Mouse (Mus musculus) olfactory bulb, adult 2 months (tissue): ENCODE data around the gene Zhx3. TPM values are rescaled to one million over a fixed set of nuclear protein-coding genes. Genes with fewer than 3 reads are reported as not detected.
A peak's percentile ranks its signal among the peaks of the same experiment; 100 is the strongest.

Experiments used
- H3K27ac ChIP-seq: fragments of 200-500 bp; 2 replicates; pipeline ENCODE4 v1.5.1; 2012; ENCODE audit warnings: low read depth, low read length; ENCODE audit not compliant: insufficient read depth
- H3K4me1 ChIP-seq: fragments of 200-500 bp; 2 replicates; pipeline ENCODE4 v1.6.1; 2012; ENCODE audit warnings: low read length; ENCODE audit not compliant: control insufficient read depth, insufficient read depth
- H3K4me3 ChIP-seq: fragments of 200-500 bp; 2 replicates; pipeline ENCODE4 v1.5.1; 2012; ENCODE audit warnings: mild to moderate bottlenecking, low read depth, low read length, moderate library complexity; ENCODE audit not compliant: insufficient read depth
- CTCF ChIP-seq: fragments of 200-500 bp; IDR thresholded peaks from 2 replicates; pipeline ENCODE4 v1.5.1; 2012; ENCODE audit warnings: low read depth, mild to moderate bottlenecking, low read length, moderate library complexity; ENCODE audit not compliant: insufficient read depth
- POLR2A ChIP-seq: fragments of 200-500 bp; IDR thresholded peaks from 2 replicates; pipeline ENCODE4 v1.6.1; 2012; ENCODE audit warnings: mild to moderate bottlenecking, low read depth, low read length, moderate library complexity; ENCODE audit not compliant: insufficient read depth
- WGBS: fragments of 180-500 bp; shearing (Covaris S2); methylation state at CpG from one replicate; pipeline ENCODE4 v1.1.7; 2018; 5-methylcytosine and 5-hydroxymethylcytosine counted together
- polyA plus RNA-seq: library from polyadenylated mRNA; stranded (reverse); fragments of >200 nt; gene quantifications from 2 replicates; pipeline ENCODE4 v1.2.4, GENCODE M21; 2012; ENCODE audit warnings: low replicate concordance; ENCODE audit not compliant: missing spikeins, insufficient read depth, insufficient read length

Gene Zhx3
- polyA plus RNA-seq, 1 experiment, result not detected

GRCm38 (mm10) chr2:160872395-160872794 lies 403 bp downstream of the Zhx3 start:
- H3K4me3 ChIP-seq, result peak overlapping the region; percentile 84
- WGBS, result under 1% methylated on average over 45 of the region's 47 CpGs
- 0 out of 2 replicates have a peak, but pooled peaks have one; percentile 33 for TF ChIP-seq POLR2A
- no peak for TF ChIP-seq CTCF
- H3K4me1 ChIP-seq, result no peaks in the 10 kb centered on the region
- H3K27ac ChIP-seq, result peak overlapping the region; percentile 86

- no peak for TF ChIP-seq CTCF
- no peak for TF ChIP-seq POLR2A
- 26% methylated on average over 3 of the region's 3 CpGs for WGBS
- H3K4me3 ChIP-seq, result no peak overlapping the region
- H3K27ac ChIP-seq, result no peak overlapping the region
- no peaks in the 10 kb centered on the region for H3K4me1 ChIP-seq
These were observed 1.5 kb downstream of the Zhx3 start for GRCm38 (mm10) chr2:160871310-160871709.

GRCm38 (mm10) chr2:160869446-160869845 lies 3.4 kb downstream of the Zhx3 start:
- TF ChIP-seq CTCF (no peak), POLR2A (no peak)
- H3K4me3 ChIP-seq, result no peak overlapping the region
- 47% methylated on average over 3 of the region's 3 CpGs for WGBS
- no peak overlapping the region for H3K27ac ChIP-seq
- no peaks in the 10 kb centered on the region for H3K4me1 ChIP-seq

- no peak overlapping the region for H3K4me3 ChIP-seq
- WGBS, result 73% methylated on average over 2 of the region's 2 CpGs
- TF ChIP-seq POLR2A (no peak), CTCF (no peak)
- no peak overlapping the region for H3K27ac ChIP-seq
- no peaks in the 10 kb centered on the region for H3K4me1 ChIP-seq
These were observed 7.5 kb downstream of the Zhx3 start for GRCm38 (mm10) chr2:160865266-160865665.

- WGBS, result 98% methylated on average over 1 of the region's 1 CpGs
These were observed 8.7 kb downstream of the Zhx3 start for GRCm38 (mm10) chr2:160864112-160864511.

GRCm38 (mm10) chr2:160860363-160860762 lies 12.4 kb downstream of the Zhx3 start:
- no peak overlapping the region for H3K27ac ChIP-seq
- H3K4me3 ChIP-seq, result no peak overlapping the region
- TF ChIP-seq POLR2A, result no peak
- TF ChIP-seq CTCF, result no peak
- no peaks in the 10 kb centered on the region for H3K4me1 ChIP-seq
- 90% methylated on average over 1 of the region's 1 CpGs for WGBS

More at GRCm38 (mm10) chr2:160864112-160864511, 8.7 kb downstream of the Zhx3 start:
- no peaks in the 10 kb centered on the region for H3K4me1 ChIP-seq
- no peak overlapping the region for H3K4me3 ChIP-seq
- no peak overlapping the region for H3K27ac ChIP-seq
- TF ChIP-seq CTCF (no peak), POLR2A (no peak)

- TF ChIP-seq POLR2A (no peak), CTCF (no peak)
- H3K4me3 ChIP-seq, result no peak overlapping the region
- 83% methylated on average over 5 of the region's 5 CpGs for WGBS
These were observed 16.3 kb downstream of the Zhx3 start for GRCm38 (mm10) chr2:160856359-160857102.

GRCm38 (mm10) chr2:160854687-160855086 lies 18.1 kb downstream of the Zhx3 start:
- Histone ChIP-seq H3K4me3 (no peak overlapping the region), H3K27ac (no peak overlapping the region), H3K4me1 (peaks cover 2% of the 10 kb centered on the region; the same call in 1 of the 2 replicates)
- no peak for TF ChIP-seq POLR2A
- no peak for TF ChIP-seq CTCF

More at GRCm38 (mm10) chr2:160856359-160857102, 16.3 kb downstream of the Zhx3 start:
- Histone ChIP-seq H3K27ac (no peak overlapping the region), H3K4me1 (peaks cover 2% of the 10 kb centered on the region; the same call in 1 of the 2 replicates)

GRCm38 (mm10) chr2:160850360-160850759 lies 22.4 kb downstream of the Zhx3 start:
- Histone ChIP-seq H3K4me3 (no peak overlapping the region), H3K4me1 (peaks cover 2% of the 10 kb centered on the region; the same call in 1 of the 2 replicates), H3K27ac (no peak overlapping the region)
- WGBS, result 85% methylated on average over 3 of the region's 3 CpGs
- TF ChIP-seq POLR2A (no peak), CTCF (no peak)
